Mouse (Mus musculus) gastrocnemius, adult 2 months (tissue): Measurements from ENCODE around the gene Gjb5. TPM values are rescaled to one million over a fixed set of nuclear protein-coding genes. Genes with fewer than 3 reads are reported as not detected.

Experiments used
- DNase-seq: peaks from one replicate; pipeline ENCODE4 v3.0.0; 2022
- H3K27ac ChIP-seq: fragments of 200-600 bp; 2 replicates; pipeline ENCODE4 v1.8.1; 2022; ENCODE audit warnings: mild to moderate bottlenecking
- H3K4me3 ChIP-seq: fragments of 200-600 bp; 2 replicates; pipeline ENCODE4 v1.8.1; 2022; ENCODE audit warnings: mild to moderate bottlenecking, moderate library complexity
- CTCF ChIP-seq: fragments of 200-600 bp; IDR thresholded peaks from 2 replicates; pipeline ENCODE4 v1.8.1; 2022; ENCODE audit warnings: antibody characterized with exemption, mild to moderate bottlenecking, moderate library complexity
- intact Hi-C: fragments of 180-260 bp; cut with DNase I; formaldehyde crosslinking; loops from one replicate; pipeline ENCODE4 v1.15.1; 2025
- long read RNA-seq, 2 experiments: library from polyadenylated mRNA; stranded (forward); transcript quantifications; one replicate each; pipeline ENCODE4 v2.0.0; 2021
- total RNA-seq, 2 experiments: library from RNA; stranded (reverse); gene quantifications; 2 replicates each; pipeline ENCODE4 v1.2.3; 2021

Gene Gjb5
- total RNA-seq = not detected
- long read RNA-seq, experiment 1 = 0 reads
- long read RNA-seq, experiment 2 = 0 reads

DNA sequence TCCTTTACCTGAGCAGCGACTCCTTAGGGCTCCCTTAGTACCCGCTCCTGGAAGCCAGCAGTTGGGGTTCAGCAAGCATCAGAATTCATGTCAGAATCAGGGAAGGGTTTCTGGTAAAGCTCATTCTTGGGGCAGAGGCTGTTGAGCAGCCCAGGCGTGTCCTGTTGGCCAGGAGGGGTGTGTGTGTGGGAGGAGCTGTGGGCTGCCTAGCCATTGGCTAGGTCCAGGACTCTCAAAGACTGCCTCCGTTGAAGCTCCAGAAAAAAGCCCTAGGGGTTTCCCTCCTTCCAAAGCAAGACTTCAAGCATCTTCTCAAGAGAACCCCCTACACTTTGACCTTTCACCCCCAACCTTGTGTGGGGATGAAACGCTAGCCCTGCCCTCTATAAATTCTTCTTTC, at the start of gene Gjb5:
Gene Gjb5, minus strand, starts transcription at position 164 of the 400 bp plus-strand sequence.
- TF ChIP-seq CTCF = no peak
- H3K27ac ChIP-seq = no peak within 1 kb of the TSS
- DNase-seq = no peak
- intact Hi-C loops = no loop called here
- H3K4me3 ChIP-seq = no peak within 1 kb of the TSS

DNA sequence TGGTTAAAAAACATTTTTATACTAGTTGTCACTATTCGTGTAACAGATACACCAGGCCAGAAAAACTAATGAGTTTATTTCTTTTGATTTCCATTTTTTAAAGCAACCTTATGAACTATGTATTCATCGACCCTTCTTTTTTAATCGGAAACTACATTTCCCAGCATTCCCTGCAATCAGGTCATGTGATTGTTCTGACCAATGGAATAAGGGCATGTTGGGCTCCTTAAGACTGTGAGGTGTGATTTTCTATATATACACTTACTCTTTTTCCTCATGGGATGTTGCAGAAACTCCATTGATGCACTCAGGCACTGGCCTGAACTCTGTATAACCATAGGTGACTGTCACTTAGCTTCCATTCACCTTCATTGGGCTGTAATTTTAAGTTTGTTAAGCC, 44.6 kb upstream of the Gjb5 start:
- no peak overlapping the region for H3K27ac ChIP-seq
- no peak for DNase-seq
- intact Hi-C loops = no loop called here
- H3K4me3 ChIP-seq = no peak overlapping the region
- no peak for TF ChIP-seq CTCF

DNA sequence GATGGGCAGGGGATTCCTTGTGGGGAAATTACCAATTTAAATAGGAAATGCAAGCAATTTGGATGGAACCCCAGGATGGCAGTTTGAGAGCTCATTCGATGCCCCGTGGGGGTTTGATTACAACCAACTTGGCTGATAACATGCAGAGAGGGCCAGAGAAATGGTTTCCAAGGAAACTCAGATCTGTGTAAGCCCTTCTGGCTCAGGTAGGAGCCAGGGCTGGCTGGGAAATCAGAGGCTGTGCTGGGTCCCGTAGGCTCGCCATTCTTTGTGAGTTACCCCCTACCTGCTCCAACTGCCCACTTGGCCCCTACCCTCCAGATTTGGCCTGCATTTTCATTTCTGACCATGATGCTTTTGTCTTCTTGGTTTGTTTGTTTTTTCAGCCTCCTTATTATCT, 44.2 kb upstream of the Gjb5 start:
- DNase-seq = no peak
- Histone ChIP-seq H3K4me3 (no peak overlapping the region), H3K27ac (no peak overlapping the region)
- no peak for TF ChIP-seq CTCF
- intact Hi-C loops = no loop called here

DNA sequence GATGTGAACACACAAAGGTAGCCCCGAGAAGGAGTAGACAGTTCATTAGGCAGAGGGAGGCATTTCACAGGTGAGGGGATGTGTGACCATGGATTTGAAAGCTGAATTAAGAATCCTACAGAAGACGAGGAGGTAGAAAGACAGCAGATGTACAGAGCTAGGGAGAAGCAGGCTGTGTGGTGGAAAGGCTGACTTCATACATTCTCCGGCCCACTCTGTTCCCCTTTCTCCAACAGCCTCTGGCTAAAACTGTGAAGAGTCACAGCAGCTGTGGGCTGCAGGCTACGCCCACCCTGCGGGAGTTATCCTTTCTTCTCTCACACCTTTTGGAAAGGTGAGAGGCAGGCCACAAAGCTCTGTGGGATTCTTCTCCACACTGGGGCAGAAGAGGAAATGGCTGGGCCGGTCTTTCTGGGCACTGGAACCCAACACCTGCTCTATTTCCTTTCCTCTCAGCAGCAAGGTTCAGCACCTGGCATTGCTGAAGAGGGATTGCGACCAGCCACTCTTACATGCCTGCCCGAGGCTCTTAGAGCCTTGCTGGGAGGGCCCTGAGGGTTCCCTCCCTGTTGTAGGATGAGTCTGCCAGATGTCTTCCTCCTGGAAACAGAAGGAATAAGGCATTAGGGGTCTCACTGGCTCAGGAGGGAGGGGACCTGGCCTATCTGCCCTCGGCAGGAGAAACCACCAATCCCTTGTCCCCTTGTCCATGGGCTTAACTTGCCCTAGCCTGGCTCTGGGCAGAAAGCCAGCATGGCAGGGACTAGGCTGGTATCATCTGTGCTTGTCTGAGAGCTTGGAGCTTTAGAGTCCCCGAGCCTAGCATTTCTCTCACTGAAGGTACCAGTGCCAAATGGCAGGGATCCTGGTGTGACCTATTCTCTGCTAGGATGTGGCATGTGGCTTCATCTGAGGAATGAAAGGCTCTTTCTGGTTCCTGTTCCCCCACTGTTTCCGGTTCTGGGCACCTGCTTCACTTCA, 42.5 kb upstream of the Gjb5 start:
- H3K4me3 ChIP-seq = no peak overlapping the region
- intact Hi-C loops = no loop called here
- DNase-seq = no peak
- H3K27ac ChIP-seq = no peak overlapping the region
- TF ChIP-seq CTCF = no peak

DNA sequence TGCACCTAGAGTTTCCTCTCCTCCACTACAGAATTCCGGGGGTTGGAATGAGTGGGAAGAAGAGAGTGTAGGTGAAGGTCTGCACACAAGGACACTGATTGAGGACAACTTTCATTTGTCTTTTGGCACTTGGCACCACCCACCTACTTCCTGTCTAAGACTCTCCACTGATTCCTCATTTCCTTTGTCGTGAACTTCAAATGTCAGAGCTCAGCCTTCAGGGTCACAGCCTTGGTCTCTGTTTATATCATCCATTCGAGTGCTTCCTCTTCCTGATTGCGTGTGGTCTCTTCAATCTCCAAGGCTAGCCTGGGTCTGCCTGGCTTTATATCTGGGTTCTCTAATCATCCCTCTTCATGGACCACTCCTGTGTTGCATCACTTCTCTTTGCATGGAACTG, 37.6 kb upstream of the Gjb5 start:
- Histone ChIP-seq H3K4me3 (no peak overlapping the region), H3K27ac (no peak overlapping the region)
- no peak for DNase-seq
- intact Hi-C loops = no loop called here
- no peak for TF ChIP-seq CTCF

DNA sequence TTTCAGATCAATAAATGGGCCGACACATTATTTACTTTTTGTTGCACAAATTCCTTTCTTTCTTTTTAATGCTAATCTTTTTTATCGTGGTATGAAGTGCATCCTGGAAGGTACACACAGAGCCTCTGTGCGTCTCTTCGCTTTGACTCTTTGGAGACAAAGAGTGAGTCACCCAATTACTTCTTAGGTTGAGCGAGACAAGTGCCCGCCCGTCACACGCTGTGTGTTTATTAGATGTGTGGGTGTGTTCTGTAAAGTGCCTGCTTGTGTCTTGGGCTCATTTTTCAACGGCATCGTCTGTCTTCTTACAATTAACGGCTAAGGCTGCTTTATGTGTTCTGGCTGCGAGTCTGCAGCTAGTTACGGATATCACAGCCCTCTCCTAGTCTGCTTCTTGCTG, 31.7 kb upstream of the Gjb5 start:
- no peak for TF ChIP-seq CTCF
- intact Hi-C loops = no loop called here
- DNase-seq = no peak
- Histone ChIP-seq H3K4me3 (no peak overlapping the region), H3K27ac (no peak overlapping the region)

DNA sequence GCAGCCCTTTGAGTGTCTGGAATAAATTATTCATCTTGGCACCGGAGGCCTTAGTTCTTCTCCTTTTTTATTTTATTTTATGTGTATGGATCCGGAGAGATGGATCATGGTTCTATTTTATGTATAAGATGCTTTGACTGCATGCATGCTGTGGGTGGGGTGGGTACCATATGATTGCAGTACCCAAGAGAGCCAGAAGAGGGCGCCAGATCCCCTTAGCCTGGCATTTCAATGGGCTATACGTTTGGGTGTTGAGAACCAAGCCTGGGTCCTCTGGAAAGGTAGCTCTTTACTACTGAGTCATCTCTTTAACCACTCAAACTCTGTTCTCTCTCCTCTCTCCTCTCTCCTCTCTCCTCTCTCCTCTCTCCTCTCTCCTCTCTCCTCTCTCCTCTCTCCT, 19.4 kb upstream of the Gjb5 start:
- Histone ChIP-seq H3K4me3 (no peak overlapping the region), H3K27ac (no peak overlapping the region)
- peak; percentile 57 for TF ChIP-seq CTCF
- DNase-seq = no peak
- intact Hi-C loops = no loop called here

DNA sequence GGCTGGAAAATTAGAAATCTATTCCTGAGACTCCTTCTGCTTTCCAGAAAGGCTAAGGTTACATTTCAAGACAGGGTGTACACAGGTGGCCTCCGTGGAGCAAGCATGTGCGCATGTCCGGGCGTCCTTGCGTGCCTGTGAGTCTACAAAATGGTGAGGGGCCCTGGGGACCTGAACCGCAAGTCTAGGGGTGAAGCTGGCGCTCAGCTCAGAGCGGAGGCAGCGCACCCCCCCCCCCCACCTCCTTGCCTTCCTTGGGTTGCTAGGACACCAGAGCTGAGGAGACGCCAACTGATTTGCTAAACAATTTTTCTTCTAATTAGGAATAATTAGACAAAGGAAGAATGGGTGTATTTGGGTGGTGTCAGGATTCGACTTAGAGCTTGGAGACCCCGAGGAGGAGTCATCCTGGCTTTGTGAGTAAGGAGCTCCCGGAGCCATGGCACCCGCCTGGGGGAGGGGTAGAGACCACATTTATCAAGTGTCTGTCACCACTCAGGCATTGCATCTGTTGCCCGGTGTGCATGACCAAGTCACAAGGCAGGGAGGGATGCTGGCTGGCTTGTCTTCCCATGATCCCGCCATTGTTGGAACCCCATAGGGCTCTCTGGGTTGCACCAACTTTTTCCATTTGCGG, 17.7 kb upstream of the Gjb5 start:
- no peak for DNase-seq
- Histone ChIP-seq H3K4me3 (no peak overlapping the region), H3K27ac (no peak overlapping the region)
- no peak for TF ChIP-seq CTCF
- intact Hi-C loops = no loop called here

DNA sequence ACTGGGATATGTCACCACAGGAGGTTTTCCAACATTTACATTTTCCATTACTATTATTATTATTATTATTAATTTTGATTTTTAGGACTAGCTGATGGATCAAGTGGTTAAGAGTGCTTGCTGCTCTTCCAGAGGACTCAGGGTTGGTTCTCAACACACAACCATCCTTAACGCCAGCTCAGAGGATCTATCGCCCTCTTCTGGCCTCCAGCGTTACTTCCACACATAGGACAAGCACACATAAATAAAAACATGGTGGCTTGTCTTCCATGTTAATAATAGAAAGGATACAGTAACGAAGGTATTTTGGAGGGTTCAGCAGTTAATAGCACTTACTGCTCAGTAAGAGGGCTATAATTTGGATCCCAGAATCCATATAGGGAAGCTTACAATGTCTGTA, 16.7 kb upstream of the Gjb5 start:
- intact Hi-C loops = no loop called here
- no peak; the same call in 1 of the 2 replicates for TF ChIP-seq CTCF
- DNase-seq = no peak

DNA sequence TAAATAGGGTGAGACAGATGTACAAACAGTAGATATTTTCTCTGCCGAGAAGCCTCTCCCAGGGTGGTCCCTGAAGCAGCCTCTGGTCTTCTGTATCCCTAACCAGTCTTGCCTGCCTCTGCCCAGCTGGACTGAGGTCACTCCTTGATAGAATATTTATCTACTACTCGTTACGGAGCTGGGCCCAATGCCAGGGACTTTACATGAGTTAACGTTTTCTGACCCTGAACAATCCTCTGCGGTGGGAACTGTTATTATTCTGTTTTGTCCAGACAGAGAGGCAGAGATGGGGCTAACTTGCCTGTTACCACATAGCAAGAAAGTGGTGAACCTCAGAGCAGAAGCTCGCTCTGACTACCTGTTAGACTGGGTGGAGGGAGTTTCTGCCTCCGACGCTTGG, 15.5 kb upstream of the Gjb5 start:
- Histone ChIP-seq H3K4me3 (no peak overlapping the region), H3K27ac (no peak overlapping the region)
- DNase-seq = no peak
- intact Hi-C loops = no loop called here
- no peak for TF ChIP-seq CTCF

More for the DNA sequence above, 16.7 kb upstream of the Gjb5 start:
- H3K4me3 ChIP-seq = no peak overlapping the region
- H3K27ac ChIP-seq = no peak overlapping the region

DNA sequence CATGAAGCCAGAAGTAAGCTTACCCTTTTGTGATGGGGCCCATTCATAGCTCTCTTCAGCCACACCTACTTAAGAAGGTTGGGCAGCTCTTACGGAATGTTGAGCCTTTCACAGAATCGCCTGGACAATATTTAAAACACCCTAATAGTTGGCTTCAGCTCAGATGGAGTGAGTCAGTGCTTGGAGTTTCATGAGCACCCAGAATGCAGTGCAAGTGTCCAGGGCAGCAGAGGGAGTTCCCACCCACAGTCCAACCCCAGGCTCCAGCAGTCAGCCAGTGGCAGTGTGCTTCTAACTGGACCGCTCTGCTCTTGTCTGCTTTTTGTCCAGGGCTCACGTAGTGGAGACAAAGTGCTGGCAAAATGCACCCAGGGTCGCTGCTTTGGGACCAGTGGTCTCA, 13.6 kb upstream of the Gjb5 start:
- TF ChIP-seq CTCF = no peak
- H3K27ac ChIP-seq = no peak overlapping the region
- peak; percentile 40 for DNase-seq
- intact Hi-C loops = no loop called here
- no peak overlapping the region for H3K4me3 ChIP-seq

DNA sequence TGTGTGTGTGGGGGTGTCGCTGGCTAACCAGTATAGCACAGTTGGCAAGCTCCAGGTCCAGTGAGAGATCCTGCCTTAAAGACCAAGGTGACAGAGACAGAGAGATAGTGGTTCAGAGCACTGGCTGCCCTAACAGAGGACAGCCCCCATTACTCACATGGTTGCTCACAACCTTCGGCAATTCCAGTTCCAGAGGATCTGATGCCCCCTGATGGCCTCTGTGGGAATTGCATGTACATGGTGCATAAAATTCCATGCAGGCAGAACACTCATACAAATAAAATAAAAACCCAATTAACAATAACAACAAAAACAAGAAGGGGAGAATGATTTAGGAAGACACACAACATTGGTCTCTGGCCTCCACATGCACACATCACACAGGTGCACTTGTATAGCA, 12.5 kb upstream of the Gjb5 start:
- TF ChIP-seq CTCF = peak; percentile 35
- no peak overlapping the region for H3K4me3 ChIP-seq
- intact Hi-C loops = no loop called here
- no peak overlapping the region for H3K27ac ChIP-seq
- DNase-seq = no peak

DNA sequence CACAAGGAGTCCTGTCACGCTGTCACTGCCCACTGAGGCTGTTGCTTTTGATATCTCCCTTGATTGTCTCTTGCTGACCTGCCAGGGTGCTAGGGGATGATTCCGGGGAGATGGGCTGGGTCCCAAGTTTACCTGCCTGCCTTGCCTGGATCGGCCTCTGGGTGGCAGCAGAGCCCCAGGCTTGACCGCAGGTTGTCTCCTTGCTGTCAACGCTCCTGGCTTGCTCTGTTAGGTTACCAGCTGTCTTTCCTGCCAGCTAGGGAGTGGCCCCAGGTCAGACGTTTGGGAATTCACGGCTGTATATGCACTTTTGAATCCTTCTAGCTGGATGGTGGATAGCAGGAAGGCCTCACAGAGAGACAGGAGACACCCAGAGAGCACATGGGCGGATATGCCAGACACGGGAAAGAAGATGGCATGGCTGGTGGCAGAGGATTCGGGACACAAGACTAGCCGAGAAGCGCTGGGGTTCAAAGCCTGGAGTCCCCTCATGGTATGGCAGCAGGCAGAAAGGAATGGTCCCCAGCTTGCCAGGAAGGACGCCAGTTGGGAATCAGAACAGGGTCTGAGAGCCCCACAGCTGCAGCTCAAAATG, 10.5 kb upstream of the Gjb5 start:
- Histone ChIP-seq H3K27ac (no peak overlapping the region), H3K4me3 (no peak overlapping the region)
- peak; percentile 83 for TF ChIP-seq CTCF
- intact Hi-C loops = loop anchor here (5.0 kb wide), 1 partner anchor 244 kb away; no protein-coding TSS in a partner anchor
- DNase-seq = peak; percentile 67
